Mouse (Mus musculus) adrenal gland, postnatal 10 days (tissue): ENCODE measurements around the gene Dhrs11. TPM values are rescaled to one million over a fixed set of nuclear protein-coding genes. Genes with fewer than 3 reads are reported as not detected.
A peak's percentile ranks its signal among the peaks of the same experiment; 100 is the strongest.

Source experiments
- DNase-seq: peaks from one replicate; pipeline ENCODE4 v3.0.0; 2021; ENCODE audit warnings: mixed read lengths
- total RNA-seq, 2 experiments: library from RNA; stranded (reverse); gene quantifications; 2 replicates each; pipeline ENCODE4 v1.2.3; 2021

Gene Dhrs11
- total RNA-seq, 2 experiments from 2014 or later = 40.8 to 45.8 TPM

DNA sequence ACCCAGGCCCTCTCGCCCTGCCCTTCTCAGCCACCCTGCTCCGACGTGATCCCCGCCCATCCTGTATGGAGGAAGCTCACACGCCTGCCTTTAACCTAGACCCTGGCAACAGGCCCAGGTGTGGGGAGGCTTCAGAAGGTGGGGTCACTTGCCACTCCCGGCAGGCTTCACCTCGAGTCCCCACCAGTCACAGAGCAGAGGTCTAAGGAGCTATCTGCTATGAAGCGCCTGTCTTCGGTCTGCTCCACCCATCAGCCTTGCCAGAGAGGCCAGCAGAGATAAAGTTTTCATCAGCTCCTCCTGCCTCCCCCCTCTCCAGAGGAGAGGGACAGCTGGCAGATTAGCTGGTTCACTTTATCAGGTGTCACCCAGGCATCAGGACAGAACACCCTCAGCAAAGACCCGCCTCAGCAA is 5.3 kb downstream of the Dhrs11 start:
- DNase-seq = peak; percentile 30

GRCm38 (mm10) chr11:84822487-84822886 is 6.3 kb downstream of the Dhrs11 start:
- no peak for DNase-seq

DNA sequence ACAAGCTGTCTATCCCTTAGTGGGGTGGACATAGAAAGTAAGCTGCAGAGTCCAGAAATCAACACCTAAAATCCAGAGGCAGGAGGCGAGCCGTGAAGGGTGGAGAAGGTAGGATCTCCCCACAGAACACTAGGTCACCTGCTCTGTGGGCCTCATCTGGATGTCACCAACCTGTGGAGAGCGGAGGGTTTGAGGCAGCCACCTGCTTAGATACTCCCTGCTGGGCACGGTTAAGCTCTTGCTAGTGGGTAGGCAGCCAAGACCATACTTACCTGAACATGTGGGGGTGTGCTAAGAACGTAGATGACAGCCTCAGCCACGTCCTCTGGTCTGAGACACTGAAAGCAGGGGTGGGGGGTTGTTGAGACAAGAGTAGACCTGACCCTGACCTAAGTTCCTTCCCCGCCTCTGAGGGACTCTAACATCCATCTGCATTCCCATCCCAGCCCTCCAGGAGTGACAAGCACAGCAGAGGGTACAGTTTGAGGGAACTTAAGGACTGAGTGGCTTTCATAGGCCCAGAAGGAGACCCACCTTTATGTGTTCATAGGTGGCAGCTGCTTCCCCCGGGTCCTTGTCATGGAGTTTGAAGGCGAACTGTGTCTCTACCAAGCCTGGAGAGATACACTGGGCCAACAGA is 7.5 kb downstream of the Dhrs11 start:
- no peak for DNase-seq

DNA sequence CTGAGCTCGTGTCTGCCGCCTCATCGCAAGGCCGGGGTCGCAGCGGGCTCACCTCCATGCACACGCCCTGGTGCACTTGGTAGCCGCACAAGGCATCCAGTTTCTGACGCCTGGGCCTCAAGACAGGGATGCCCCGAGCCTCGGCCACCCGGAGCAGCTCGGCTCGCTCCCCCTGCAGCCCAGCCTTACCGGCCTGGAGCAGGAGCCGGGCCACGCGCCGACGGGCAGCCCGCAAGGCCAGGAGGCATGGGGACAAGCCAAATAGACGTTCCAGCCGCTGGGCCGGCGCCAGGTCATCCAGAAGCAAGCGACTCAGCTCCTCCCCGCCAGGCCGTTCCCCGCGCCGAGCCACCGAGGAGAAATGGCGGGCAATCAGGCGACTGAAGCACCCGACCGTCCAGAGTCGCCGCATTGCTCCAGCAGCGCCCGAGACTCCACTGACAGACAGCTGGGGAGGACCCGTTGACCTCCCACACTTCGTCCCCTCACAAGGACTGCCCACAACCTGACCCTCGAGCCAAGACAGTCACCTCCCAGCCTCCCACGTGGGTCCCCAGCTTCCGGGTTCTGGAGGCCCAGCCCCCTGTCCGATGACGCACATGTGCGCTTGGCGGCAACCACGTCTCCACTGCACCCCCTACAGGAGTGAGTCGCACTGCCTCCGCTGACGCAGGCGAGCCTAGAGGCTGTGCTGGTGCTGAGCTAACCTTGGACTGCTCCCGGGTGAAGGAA is 9.7 kb downstream of the Dhrs11 start, which contains the start of gene Mrm1:
Gene Mrm1, minus strand, starts transcription at position 555 of the 732 bp plus-strand sequence.
- peak; percentile 98 for DNase-seq

- DNase-seq = peak; percentile 86
These were observed 10.5 kb downstream of the Dhrs11 start for GRCm38 (mm10) chr11:84818085-84818960.

DNA sequence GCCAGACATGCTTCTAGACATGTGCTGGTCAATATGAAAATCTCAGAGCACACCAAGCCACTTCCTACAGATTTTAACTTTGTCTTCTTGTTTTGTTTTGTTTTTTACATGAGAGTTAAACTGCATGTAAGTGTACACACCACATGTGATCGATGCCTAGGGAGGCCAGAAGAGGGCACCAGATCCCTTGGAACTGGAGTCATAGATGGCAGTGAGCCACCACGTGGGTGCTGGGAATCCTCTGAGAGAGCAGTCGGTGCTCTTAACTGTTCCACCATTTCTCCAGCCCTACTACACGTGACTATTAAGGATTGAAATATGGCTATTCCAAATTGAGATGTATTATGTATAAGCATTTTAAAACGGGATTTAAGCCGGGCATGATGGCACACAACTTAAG is 11.4 kb downstream of the Dhrs11 start:
- DNase-seq = peak; percentile 37

DNA sequence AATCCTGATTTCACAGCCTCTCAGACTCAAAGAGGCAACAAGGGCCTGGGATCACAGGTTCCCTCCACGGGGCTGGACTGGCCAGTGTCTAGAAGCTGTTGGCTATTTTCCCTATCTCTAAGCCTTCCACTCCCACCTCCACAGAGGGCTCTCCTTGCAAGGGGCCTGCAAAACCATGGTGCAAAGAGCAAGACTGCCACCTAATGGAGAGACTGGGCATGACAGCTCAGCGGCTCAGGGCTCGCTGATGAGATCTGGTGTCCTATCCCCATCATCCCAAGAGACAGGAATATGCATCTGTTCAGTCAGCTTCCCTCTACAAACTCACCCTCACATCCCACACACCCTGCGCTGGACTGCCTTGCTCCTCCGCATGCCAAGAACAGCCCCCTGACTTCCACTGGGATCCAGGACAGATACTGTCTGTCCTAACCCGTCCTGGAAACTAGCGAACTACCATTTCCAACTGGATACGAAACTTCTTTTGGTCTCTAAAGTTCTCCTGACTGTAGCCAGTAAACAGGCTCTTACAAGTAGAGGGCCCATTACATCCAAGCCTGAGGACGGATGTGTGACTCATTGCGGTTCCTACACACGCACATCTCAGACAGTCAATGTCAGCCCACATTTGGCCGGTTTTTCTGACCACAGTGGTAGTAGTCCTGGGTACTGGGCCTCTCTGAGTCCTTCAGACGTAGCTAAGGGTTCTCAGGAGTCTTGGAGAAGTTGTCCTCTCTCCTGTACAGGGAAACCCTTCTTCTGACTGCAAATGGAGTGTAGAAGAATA is 14.9 kb downstream of the Dhrs11 start:
- DNase-seq = peak; percentile 83

GRCm38 (mm10) chr11:84804373-84804772 is 24.4 kb downstream of the Dhrs11 start:
- DNase-seq = peak; percentile 32

DNA sequence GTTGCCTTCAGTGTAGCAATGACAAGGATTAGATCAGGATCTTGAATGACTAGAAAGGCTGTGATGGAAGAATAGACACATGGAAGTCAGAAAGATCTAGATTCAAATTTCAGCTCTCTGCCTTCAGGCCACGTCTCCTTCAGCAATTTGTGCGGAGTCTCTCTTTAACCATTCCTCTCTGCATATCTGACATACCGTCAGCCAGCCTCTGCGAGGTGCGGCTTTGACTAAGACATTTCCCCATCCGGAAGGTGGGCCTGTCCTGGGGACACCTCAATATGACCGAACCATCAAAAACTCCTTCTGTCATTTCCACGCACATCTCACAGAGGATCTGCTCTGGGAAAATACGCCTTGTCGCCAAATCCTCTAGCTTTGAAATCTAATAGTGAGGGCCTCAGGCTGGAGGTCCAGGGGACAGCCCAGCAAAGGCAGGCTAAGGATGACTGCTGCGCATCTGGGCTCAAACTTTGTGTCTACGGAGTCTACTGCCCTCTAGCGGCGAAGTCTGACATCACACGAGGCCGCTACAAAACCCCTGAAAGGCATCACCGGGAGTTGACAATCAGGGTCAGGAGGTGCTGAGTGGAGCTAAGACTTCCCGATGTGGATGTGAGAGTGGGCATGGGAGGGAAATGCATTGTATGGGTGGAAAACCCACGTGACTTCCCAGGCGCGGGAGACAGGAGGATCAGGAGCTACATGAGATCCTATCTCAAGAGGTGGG is 31.0 kb downstream of the Dhrs11 start:
- peak; percentile 82 for DNase-seq

DNA sequence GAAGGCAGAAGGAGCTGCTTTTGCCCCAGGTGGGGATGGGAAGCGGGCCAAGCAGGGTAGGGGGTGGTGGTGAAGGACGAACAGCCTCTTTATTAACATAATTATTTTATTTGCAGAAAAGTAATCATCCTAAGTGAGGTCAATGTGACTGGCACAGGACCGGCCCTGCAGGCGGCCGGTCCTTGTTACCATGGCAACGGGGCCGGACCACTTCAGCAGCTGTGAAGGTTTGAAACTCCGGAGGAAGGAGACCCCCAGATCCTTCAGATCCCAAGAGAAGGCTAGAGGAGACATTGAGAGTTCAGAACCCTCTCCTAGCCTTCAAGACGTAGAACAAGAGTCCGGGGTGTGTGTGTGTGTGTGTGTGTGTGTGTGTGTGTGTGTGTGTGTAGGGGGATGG is 31.8 kb downstream of the Dhrs11 start:
- no peak for DNase-seq

DNA sequence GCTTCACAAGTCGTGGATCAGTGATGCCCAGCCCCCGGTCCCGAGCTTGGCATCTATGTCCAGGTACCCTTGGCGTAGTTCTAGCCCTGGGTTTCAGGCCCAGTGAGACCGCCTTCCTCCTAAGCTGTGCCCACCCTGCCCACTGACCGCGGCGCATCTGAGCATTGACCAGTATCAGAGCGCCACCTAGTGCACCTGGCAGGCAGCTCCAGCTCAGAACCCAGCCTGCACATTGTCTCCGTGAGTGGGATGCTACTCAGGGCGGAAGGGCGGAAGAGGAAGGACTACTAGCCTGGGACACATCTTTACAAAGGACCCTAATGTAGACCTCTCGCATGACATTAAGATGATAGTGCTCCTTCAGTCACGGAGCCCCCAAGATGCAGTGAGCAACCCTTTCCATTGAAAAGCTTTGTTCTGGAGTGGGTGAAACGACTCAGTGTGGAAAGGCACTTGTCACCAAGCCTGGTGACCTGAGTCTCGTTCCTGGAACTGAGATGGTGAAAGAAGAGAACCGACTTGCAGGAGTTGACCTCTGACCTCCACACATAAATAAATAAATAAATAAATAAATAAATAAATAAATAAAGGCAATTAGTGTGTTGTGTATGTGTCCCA is 34.2 kb downstream of the Dhrs11 start:
- peak; percentile 79 for DNase-seq

GRCm38 (mm10) chr11:84793545-84793944 is 35.2 kb downstream of the Dhrs11 start:
- DNase-seq = no peak

DNA sequence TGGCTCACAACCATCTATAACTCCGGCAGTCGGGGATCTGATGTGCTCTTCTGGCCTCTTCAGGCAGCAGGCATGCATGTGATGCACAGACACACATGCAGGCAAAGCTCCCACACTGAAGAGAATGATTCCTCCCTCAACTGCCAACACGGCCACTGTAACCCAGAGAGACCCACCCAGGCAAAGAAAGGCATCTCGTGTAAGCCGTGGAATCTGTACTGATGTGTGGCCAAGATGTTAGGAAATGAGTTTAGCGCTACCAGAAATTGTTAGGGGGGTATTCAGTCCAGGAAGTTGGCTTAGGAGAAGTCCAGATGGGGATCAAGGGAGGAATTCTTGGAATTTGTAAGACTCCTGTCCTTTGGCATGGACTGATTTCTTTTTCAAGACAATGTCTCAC is 38.4 kb downstream of the Dhrs11 start:
- DNase-seq = no peak

DNA sequence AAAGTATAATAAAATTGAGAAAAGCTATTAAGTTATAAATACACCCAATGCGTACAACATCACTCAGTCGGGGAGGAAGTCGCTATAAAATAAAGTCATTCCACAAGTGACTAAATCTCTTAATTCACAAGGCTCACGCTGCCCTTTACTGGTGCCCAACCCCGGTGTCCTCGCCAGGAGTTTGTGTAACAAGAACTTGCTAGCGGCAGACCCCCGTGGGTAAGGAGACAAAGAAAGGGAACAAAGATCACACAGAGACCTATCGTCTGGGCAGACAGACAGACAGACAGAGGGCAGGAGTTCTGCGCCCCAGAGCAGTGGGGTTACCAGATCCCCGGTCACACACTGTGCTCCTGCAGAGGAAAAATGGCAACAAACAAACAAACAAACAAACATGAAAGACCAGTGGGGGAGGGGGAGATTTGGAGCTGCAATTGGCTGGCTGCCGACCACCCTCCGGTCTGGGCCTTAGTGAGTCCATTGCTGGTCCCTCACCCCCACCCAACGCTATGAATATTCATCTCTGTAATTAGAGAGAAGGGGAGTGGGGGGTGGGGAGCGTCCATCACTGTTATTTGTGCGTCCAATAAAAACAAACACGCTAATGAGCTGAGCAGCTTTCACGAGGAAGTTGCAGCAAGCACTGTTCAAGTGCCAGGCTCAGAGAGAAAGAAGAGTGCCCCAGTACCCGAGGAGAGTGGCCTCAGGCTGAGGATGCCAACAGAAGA is 48.5 kb downstream of the Dhrs11 start:
- DNase-seq = no peak

DNA sequence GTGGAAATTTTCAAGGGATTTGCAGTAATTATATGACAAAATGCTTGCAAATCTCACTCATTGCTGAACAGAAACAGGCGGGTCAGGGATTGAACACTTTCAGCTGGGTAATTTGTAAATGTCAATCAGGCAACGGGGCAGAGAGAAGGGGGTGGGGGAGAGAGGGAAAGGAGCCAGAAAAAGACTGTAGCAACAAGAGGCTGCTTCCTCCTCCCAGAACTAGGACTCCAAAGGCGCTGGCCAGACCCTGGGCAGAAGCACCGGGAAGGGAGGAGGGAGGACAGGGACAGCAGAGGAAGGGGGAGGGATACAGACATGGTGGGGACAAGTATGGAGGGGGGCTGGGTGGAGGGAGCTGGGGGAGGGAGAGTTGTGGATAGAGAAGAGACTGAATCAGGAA is 53.2 kb downstream of the Dhrs11 start:
- DNase-seq = no peak

GRCm38 (mm10) chr11:84774870-84775514 is 53.8 kb downstream of the Dhrs11 start:
- no peak for DNase-seq
